Mouse (Mus musculus) kidney, postnatal 0 days (tissue): ENCODE measurements around the gene Nanos3. TPM values are rescaled to one million over a fixed set of nuclear protein-coding genes. Genes with fewer than 3 reads are reported as not detected.

Source experiments
- ATAC-seq: fragments of 200-750 bp; cut with Nextera tagmentation; replicated peaks from 2 replicates; pipeline ENCODE4 v1.8.0; 2017; ENCODE audit warnings: low read depth, moderate number of reproducible peaks, moderate TSS enrichment, moderate library complexity; ENCODE audit not compliant: low FRiP score
- DNase-seq: peaks from one replicate; pipeline ENCODE4 v3.0.0-alpha.2; 2016; ENCODE audit warnings: low spot score
- H3K27ac ChIP-seq: fragments of 300-500 bp; sonication (generic); 2 replicates; pipeline ENCODE4 v1.5.1; 2014; ENCODE audit warnings: mild to moderate bottlenecking
- H3K27me3 ChIP-seq: fragments of 300-500 bp; sonication (generic); 2 replicates; pipeline ENCODE4 v1.6.1; 2014; ENCODE audit warnings: low read length, mixed read lengths; ENCODE audit not compliant: insufficient read depth
- H3K36me3 ChIP-seq: fragments of 300-500 bp; sonication (generic); 2 replicates; pipeline ENCODE4 v1.6.1; 2014; ENCODE audit warnings: low read length, mixed read lengths; ENCODE audit not compliant: insufficient read depth
- H3K4me1 ChIP-seq: fragments of 300-500 bp; sonication (generic); replicated peaks from 2 replicates; pipeline ENCODE4 v1.6.1; 2014; ENCODE audit warnings: antibody characterized with exemption, low read length, mixed read lengths; ENCODE audit not compliant: insufficient read depth
- H3K4me2 ChIP-seq: fragments of 300-500 bp; sonication (generic); 2 replicates; pipeline ENCODE4 v1.6.1; 2014; ENCODE audit warnings: mild to moderate bottlenecking, low read length, moderate library complexity, mixed read lengths
- H3K4me3 ChIP-seq: fragments of 300-500 bp; sonication (generic); replicated peaks from 2 replicates; pipeline ENCODE4 v1.5.1; 2014; ENCODE audit warnings: low read depth, low read length
- H3K9ac ChIP-seq: fragments of 300-500 bp; sonication (generic); 2 replicates; pipeline ENCODE4 v1.6.1; 2014; ENCODE audit warnings: low read depth, low read length
- H3K9me3 ChIP-seq: fragments of 300-500 bp; sonication (generic); replicated peaks from 2 replicates; pipeline ENCODE4 v1.6.1; 2016; ENCODE audit warnings: low read length, inconsistent platforms, mixed read lengths
- CTCF ChIP-seq: IDR thresholded peaks from 2 replicates; pipeline ENCODE4 v1.5.1; 2016; ENCODE audit warnings: antibody characterized with exemption, low read depth, mild to moderate bottlenecking, moderate library complexity
- WGBS: fragments of 180-500 bp; shearing (Covaris S2); extraction: QIAGEN DNeasy Blood & Tissue Kit; methylation state at CpG from one replicate; pipeline ENCODE4 v1.1.7; 2014; 5-methylcytosine and 5-hydroxymethylcytosine counted together
- polyA plus RNA-seq: library from polyadenylated mRNA; unstranded; fragments of >200 nt; fragmentation: Nextera tagmentation; extraction: Ambion mirVana; gene quantifications from 2 replicates; pipeline ENCODE4 v1.2.1, GENCODE M21; 2015

Nanos3 gene
- polyA plus RNA-seq, 1 experiment from 2014 or later, result 9.6 TPM

- DNase-seq, result no peak
These were observed 8.5 kb upstream of the Nanos3 start for GRCm38 (mm10) chr8:84193566-84193965.

GRCm38 (mm10) chr8:84193161-84193560, 8.1 kb upstream of the Nanos3 start:
- no peak overlapping the region for H3K9ac ChIP-seq
- no peak overlapping the region for H3K27ac ChIP-seq
- ATAC-seq (no peak), DNase-seq (no peak)
- no peaks in the 10 kb centered on the region for H3K36me3 ChIP-seq
- WGBS, result 70% methylated on average over 4 of the region's 4 CpGs
- peak overlapping the region; percentile 49; the same call in 1 of the 2 replicates for H3K4me2 ChIP-seq
- H3K4me3 ChIP-seq, result no peak overlapping the region
- no peaks in the 10 kb centered on the region for H3K9me3 ChIP-seq
- H3K27me3 ChIP-seq, result no peaks in the 10 kb centered on the region
- H3K4me1 ChIP-seq, result peaks cover 21% of the 10 kb centered on the region
- no peak for TF ChIP-seq CTCF

More at GRCm38 (mm10) chr8:84193566-84193965, 8.5 kb upstream of the Nanos3 start:
- no peaks in the 10 kb centered on the region for H3K9me3 ChIP-seq
- no peaks in the 10 kb centered on the region for H3K36me3 ChIP-seq
- no peaks in the 10 kb centered on the region for H3K27me3 ChIP-seq
- TF ChIP-seq CTCF, result peak; percentile 66
- H3K4me2 ChIP-seq, result no peak overlapping the region
- 85% methylated on average over 5 of the region's 5 CpGs for WGBS
- no peak overlapping the region for H3K9ac ChIP-seq
- H3K27ac ChIP-seq, result no peak overlapping the region
- no peak for ATAC-seq
- H3K4me3 ChIP-seq, result no peak overlapping the region
- H3K4me1 ChIP-seq, result peaks cover 25% of the 10 kb centered on the region

- Histone ChIP-seq H3K4me2 (peak overlapping the region; percentile 49), H3K27ac (peak overlapping the region; percentile 84), H3K4me3 (peak overlapping the region; percentile 12; the same call in 1 of the 2 replicates), H3K9me3 (no peaks in the 10 kb centered on the region), H3K4me1 (peaks cover 15% of the 10 kb centered on the region), H3K36me3 (no peaks in the 10 kb centered on the region), H3K9ac (no peak overlapping the region), H3K27me3 (no peaks in the 10 kb centered on the region)
- DNase-seq (peak; percentile 74), ATAC-seq (peak; percentile 70)
- 3% methylated on average over 33 of the region's 33 CpGs for WGBS
- no peak for TF ChIP-seq CTCF
These were observed 7.5 kb upstream of the Nanos3 start for GRCm38 (mm10) chr8:84192555-84192954.

- H3K4me1 ChIP-seq, result peaks cover 15% of the 10 kb centered on the region
- WGBS, result 25% methylated on average over 13 of the region's 13 CpGs
- peak; percentile 76 for DNase-seq
- peak; percentile 68 for ATAC-seq
- H3K4me3 ChIP-seq, result 0 out of 2 replicates have a peak overlapping the region, but pooled peaks have one; percentile 12
- no peaks in the 10 kb centered on the region for H3K27me3 ChIP-seq
- TF ChIP-seq CTCF, result no peak
- no peaks in the 10 kb centered on the region for H3K9me3 ChIP-seq
- peak overlapping the region; percentile 49 for H3K4me2 ChIP-seq
- H3K9ac ChIP-seq, result no peak overlapping the region
- peak overlapping the region; percentile 84 for H3K27ac ChIP-seq
- no peaks in the 10 kb centered on the region for H3K36me3 ChIP-seq
These were observed 7.0 kb upstream of the Nanos3 start for GRCm38 (mm10) chr8:84192023-84192422.

GRCm38 (mm10) chr8:84190191-84190867, 5.3 kb upstream of the Nanos3 start:
- peaks cover 15% of the 10 kb centered on the region for H3K4me1 ChIP-seq
- peak; percentile 29; the same call in 1 of the 2 replicates for TF ChIP-seq CTCF
- no peak overlapping the region for H3K4me3 ChIP-seq
- no peaks in the 10 kb centered on the region for H3K9me3 ChIP-seq
- H3K36me3 ChIP-seq, result no peaks in the 10 kb centered on the region
- no peak overlapping the region for H3K9ac ChIP-seq
- ATAC-seq (no peak), DNase-seq (no peak)
- H3K27ac ChIP-seq, result peak overlapping the region; percentile 70; the same call in 1 of the 2 replicates
- H3K4me2 ChIP-seq, result no peak overlapping the region
- WGBS, result 94% methylated on average over 7 of the region's 7 CpGs
- no peaks in the 10 kb centered on the region for H3K27me3 ChIP-seq

- no peaks in the 10 kb centered on the region for H3K36me3 ChIP-seq
- H3K27me3 ChIP-seq, result no peaks in the 10 kb centered on the region
- no peaks in the 10 kb centered on the region for H3K9me3 ChIP-seq
- no peak overlapping the region for H3K9ac ChIP-seq
- peak overlapping the region; percentile 70 for H3K27ac ChIP-seq
- no peak overlapping the region for H3K4me3 ChIP-seq
- WGBS, result 38% methylated on average over 4 of the region's 4 CpGs
- DNase-seq (peak; percentile 77), ATAC-seq (no peak)
- no peak overlapping the region for H3K4me2 ChIP-seq
- peaks cover 16% of the 10 kb centered on the region for H3K4me1 ChIP-seq
- TF ChIP-seq CTCF, result no peak
These were observed 4.6 kb upstream of the Nanos3 start for GRCm38 (mm10) chr8:84189603-84190002.

- H3K36me3 ChIP-seq, result no peaks in the 10 kb centered on the region
- H3K9ac ChIP-seq, result no peak overlapping the region
- H3K4me3 ChIP-seq, result no peak overlapping the region
- TF ChIP-seq CTCF, result no peak
- no peak overlapping the region; the same call in 1 of the 2 replicates for H3K27ac ChIP-seq
- H3K27me3 ChIP-seq, result no peaks in the 10 kb centered on the region
- H3K9me3 ChIP-seq, result no peaks in the 10 kb centered on the region
- DNase-seq (no peak), ATAC-seq (no peak)
- 83% methylated on average over 10 of the region's 10 CpGs for WGBS
- H3K4me1 ChIP-seq, result peaks cover 21% of the 10 kb centered on the region
- no peak overlapping the region for H3K4me2 ChIP-seq
These were observed 3.7 kb upstream of the Nanos3 start for GRCm38 (mm10) chr8:84188671-84189070.
